Mouse (Mus musculus) liver, postnatal 0 days (tissue): Measurements from ENCODE around the gene Gm20388. TPM values are rescaled to one million over a fixed set of nuclear protein-coding genes. Genes with fewer than 3 reads are reported as not detected.

Experiments
- ATAC-seq: fragments of 200-750 bp; cut with Nextera tagmentation; 2 replicates; pipeline ENCODE4 v1.8.0; 2017; ENCODE audit warnings: mild to moderate bottlenecking, moderate library complexity
- DNase-seq: peaks from one replicate; pipeline ENCODE4 v3.0.0-alpha.2; 2016
- H3K27ac ChIP-seq: fragments of 300-500 bp; sonication (generic); 2 replicates; pipeline ENCODE4 v1.5.1; 2014; ENCODE audit warnings: antibody characterized with exemption, moderate library complexity, mild to moderate bottlenecking, low read depth
- H3K27me3 ChIP-seq: fragments of 300-500 bp; sonication (generic); 2 replicates; pipeline ENCODE4 v1.6.1; 2014; ENCODE audit warnings: low read length, control low read depth, mixed read lengths; ENCODE audit not compliant: insufficient read depth
- H3K36me3 ChIP-seq: fragments of 300-500 bp; sonication (generic); replicated peaks from 2 replicates; pipeline ENCODE4 v1.6.1; 2014; ENCODE audit warnings: mild to moderate bottlenecking, control low read depth, low read length, moderate library complexity, mixed read lengths; ENCODE audit not compliant: insufficient read depth
- H3K4me1 ChIP-seq: fragments of 300-500 bp; sonication (generic); 2 replicates; pipeline ENCODE4 v1.6.1; 2014; ENCODE audit warnings: antibody characterized with exemption, mild to moderate bottlenecking, control low read depth; ENCODE audit not compliant: insufficient read depth
- H3K4me2 ChIP-seq: fragments of 300-500 bp; sonication (generic); 2 replicates; pipeline ENCODE4 v1.6.1; 2014; ENCODE audit warnings: low read depth, mild to moderate bottlenecking, low read length, moderate library complexity, mixed read lengths
- H3K4me3 ChIP-seq: fragments of 300-500 bp; sonication (generic); 2 replicates; pipeline ENCODE4 v1.5.1; 2014; ENCODE audit warnings: low read depth, low read length
- H3K9ac ChIP-seq: fragments of 300-500 bp; sonication (generic); replicated peaks from 2 replicates; pipeline ENCODE4 v1.6.1; 2014; ENCODE audit warnings: mild to moderate bottlenecking, moderate library complexity
- H3K9me3 ChIP-seq: fragments of 300-500 bp; sonication (generic); 2 replicates; pipeline ENCODE4 v1.6.1; 2016; ENCODE audit warnings: mild to moderate bottlenecking, control low read depth, low read length, mixed read lengths
- CTCF ChIP-seq: sonication (generic); IDR thresholded peaks from 2 replicates; pipeline ENCODE4 v1.5.1; 2016; ENCODE audit warnings: antibody characterized with exemption, low read depth
- EP300 ChIP-seq: IDR thresholded peaks from 2 replicates; pipeline ENCODE4 v1.6.1; 2016; ENCODE audit warnings: antibody characterized with exemption, low read depth, mild to moderate bottlenecking
- WGBS: fragments of 180-500 bp; shearing (Covaris S2); extraction: QIAGEN DNeasy Blood & Tissue Kit; methylation state at CpG from one replicate; pipeline ENCODE4 v1.1.7; 2014; ENCODE audit not compliant: insufficient replicate concordance; 5-methylcytosine and 5-hydroxymethylcytosine counted together
- polyA plus RNA-seq: library from polyadenylated mRNA; unstranded; fragments of >200 nt; fragmentation: Nextera tagmentation; extraction: Ambion mirVana; gene quantifications from 2 replicates; pipeline ENCODE4 v1.2.1, GENCODE M21; 2015

The Gm20388 gene
- polyA plus RNA-seq, 1 experiment from 2014 or later = not detected

DNA sequence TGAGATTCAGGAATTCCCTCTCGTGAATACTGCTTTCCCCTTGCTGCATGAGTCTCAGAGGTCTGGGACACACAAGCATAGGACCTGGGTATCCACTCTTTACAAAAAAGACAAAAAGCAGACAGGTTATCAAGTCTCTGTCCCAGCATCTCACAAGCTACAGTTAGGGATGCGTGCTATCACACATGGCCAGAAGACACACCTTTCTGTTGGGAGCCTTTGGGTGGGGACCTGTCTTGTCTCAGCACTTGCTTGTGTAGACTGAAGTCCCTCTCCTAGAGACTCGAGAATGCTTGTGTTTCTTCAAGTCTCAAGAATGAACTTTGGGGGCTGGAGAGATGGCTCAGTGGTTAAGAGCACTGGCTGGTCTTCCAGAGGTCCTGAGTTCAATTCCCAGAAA, 2002.2 kb downstream of the Gm20388 start:
- H3K4me1 ChIP-seq = peaks cover 14% of the 10 kb centered on the region
- no peak for DNase-seq
- no peak overlapping the region for H3K27ac ChIP-seq
- no peak overlapping the region for H3K9ac ChIP-seq
- H3K9me3 ChIP-seq = no peaks in the 10 kb centered on the region
- no peak for ATAC-seq
- no peaks in the 10 kb centered on the region for H3K36me3 ChIP-seq
- H3K4me2 ChIP-seq = no peak overlapping the region
- H3K27me3 ChIP-seq = no peaks in the 10 kb centered on the region
- H3K4me3 ChIP-seq = no peak overlapping the region
- WGBS = 70% methylated on average over 3 of the region's 3 CpGs
- TF ChIP-seq CTCF = no peak
- no peak for TF ChIP-seq EP300

GRCm38 (mm10) chr8:121913378-121913777, 2002.7 kb downstream of the Gm20388 start:
- H3K36me3 ChIP-seq = no peaks in the 10 kb centered on the region
- no peak overlapping the region for H3K27ac ChIP-seq
- no peaks in the 10 kb centered on the region for H3K9me3 ChIP-seq
- TF ChIP-seq CTCF (no peak), EP300 (no peak)
- no peaks in the 10 kb centered on the region for H3K27me3 ChIP-seq
- ATAC-seq = no peak
- 52% methylated on average over 8 of the region's 8 CpGs for WGBS
- H3K4me2 ChIP-seq = no peak overlapping the region
- no peak overlapping the region for H3K4me3 ChIP-seq
- no peak for DNase-seq
- peaks cover 8% of the 10 kb centered on the region for H3K4me1 ChIP-seq
- H3K9ac ChIP-seq = no peak overlapping the region

- H3K27ac ChIP-seq = no peak overlapping the region
- no peak for ATAC-seq
- 58% methylated on average over 4 of the region's 4 CpGs for WGBS
These were observed 2008.5 kb downstream of the Gm20388 start for GRCm38 (mm10) chr8:121919158-121919557.

DNA sequence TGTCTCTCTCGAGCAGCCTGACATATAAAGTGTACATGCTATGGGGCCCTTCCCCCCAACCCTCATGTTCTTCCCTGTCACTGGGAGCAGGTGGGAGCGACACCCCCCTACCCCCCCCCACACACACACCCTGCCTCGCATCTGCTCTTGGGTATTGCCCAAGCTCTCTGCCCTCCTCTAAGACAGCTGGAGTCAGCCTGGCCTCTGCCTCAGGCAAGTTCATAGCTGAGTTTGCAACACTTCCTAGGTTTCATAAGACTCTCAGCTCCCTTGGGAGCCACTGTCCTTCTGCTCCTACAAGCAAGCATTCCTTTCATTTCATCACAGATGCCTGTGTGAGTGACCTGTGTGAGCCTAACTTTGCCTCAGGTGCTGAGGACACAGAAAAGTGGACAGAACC, 2009.1 kb downstream of the Gm20388 start:
- Histone ChIP-seq H3K36me3 (no peaks in the 10 kb centered on the region), H3K27ac (no peak overlapping the region), H3K9me3 (no peaks in the 10 kb centered on the region), H3K9ac (no peak overlapping the region), H3K4me3 (no peak overlapping the region), H3K4me2 (no peak overlapping the region), H3K4me1 (0 out of 2 replicates have a peak, but pooled peaks cover 3% of the 10 kb centered on the region), H3K27me3 (no peaks in the 10 kb centered on the region)
- TF ChIP-seq EP300 = no peak
- TF ChIP-seq CTCF = no peak
- 34% methylated on average over 3 of the region's 3 CpGs for WGBS
- no peak for DNase-seq
- ATAC-seq = no peak

More at GRCm38 (mm10) chr8:121919158-121919557, 2008.5 kb downstream of the Gm20388 start:
- Histone ChIP-seq H3K27me3 (no peaks in the 10 kb centered on the region), H3K9me3 (no peaks in the 10 kb centered on the region), H3K4me3 (no peak overlapping the region), H3K4me2 (no peak overlapping the region), H3K4me1 (0 out of 2 replicates have a peak, but pooled peaks cover 3% of the 10 kb centered on the region), H3K36me3 (no peaks in the 10 kb centered on the region), H3K9ac (no peak overlapping the region)
- TF ChIP-seq CTCF = no peak
- no peak for TF ChIP-seq EP300
- no peak for DNase-seq

DNA sequence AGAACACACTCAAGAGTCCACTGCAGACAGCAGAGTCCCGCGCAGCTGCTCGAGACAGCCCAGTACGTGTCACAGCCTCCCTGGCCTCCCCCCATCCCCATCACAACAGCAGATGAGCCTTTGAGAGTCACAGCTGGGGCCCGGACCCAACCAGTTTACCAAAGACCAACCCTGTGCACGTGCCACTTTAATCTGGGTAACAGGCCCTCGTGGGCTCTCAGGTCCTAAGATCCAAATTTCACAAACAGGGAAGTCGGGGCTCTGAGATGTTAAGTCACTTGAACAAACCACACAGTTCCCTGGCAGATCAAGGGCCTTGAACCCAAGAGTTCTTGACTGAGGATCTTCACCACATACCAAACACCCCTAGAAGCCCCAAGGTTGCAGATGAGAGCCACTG, 2010.9 kb downstream of the Gm20388 start:
- H3K9me3 ChIP-seq = no peaks in the 10 kb centered on the region
- H3K4me3 ChIP-seq = no peak overlapping the region
- no peak overlapping the region for H3K9ac ChIP-seq
- no peak overlapping the region for H3K4me2 ChIP-seq
- H3K4me1 ChIP-seq = 0 out of 2 replicates have a peak, but pooled peaks cover 3% of the 10 kb centered on the region
- no peaks in the 10 kb centered on the region for H3K27me3 ChIP-seq
- DNase-seq (no peak), ATAC-seq (no peak)
- no peak overlapping the region for H3K27ac ChIP-seq
- no peaks in the 10 kb centered on the region for H3K36me3 ChIP-seq
- 77% methylated on average over 8 of the region's 8 CpGs for WGBS
- TF ChIP-seq CTCF = no peak
- TF ChIP-seq EP300 = no peak

- H3K4me2 ChIP-seq = no peak overlapping the region
- WGBS = 63% methylated on average over 8 of the region's 8 CpGs
- ATAC-seq (no peak), DNase-seq (no peak)
- no peak overlapping the region for H3K4me3 ChIP-seq
- no peaks in the 10 kb centered on the region for H3K9me3 ChIP-seq
- H3K4me1 ChIP-seq = 0 out of 2 replicates have a peak, but pooled peaks cover 3% of the 10 kb centered on the region
- TF ChIP-seq CTCF (no peak), EP300 (no peak)
- no peak overlapping the region for H3K27ac ChIP-seq
- no peaks in the 10 kb centered on the region for H3K27me3 ChIP-seq
- H3K9ac ChIP-seq = no peak overlapping the region
- H3K36me3 ChIP-seq = no peaks in the 10 kb centered on the region
These were observed 2011.5 kb downstream of the Gm20388 start for GRCm38 (mm10) chr8:121922101-121922500.

DNA sequence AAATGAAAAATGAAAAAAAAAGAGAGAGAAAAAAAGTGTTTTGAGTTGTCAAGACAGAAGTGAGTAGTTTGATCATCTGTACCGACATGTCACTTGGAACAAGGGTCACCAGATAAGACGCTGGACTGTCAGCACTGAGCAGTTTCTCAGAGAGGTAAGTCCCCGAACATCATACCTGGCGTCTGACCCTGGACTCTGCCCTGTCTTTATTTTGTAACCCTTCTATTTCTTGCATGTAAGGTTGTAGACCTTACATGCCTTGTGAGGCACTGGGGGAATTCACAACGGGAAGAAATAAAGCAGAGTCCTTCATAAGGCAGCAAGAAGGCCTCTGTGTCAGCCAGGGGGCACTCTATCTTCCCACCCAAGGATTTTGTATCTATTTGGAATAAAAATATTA, 2014.0 kb downstream of the Gm20388 start:
- TF ChIP-seq EP300 (no peak), CTCF (no peak)
- Histone ChIP-seq H3K4me2 (no peak overlapping the region), H3K36me3 (no peaks in the 10 kb centered on the region), H3K4me3 (no peak overlapping the region), H3K4me1 (0 out of 2 replicates have a peak, but pooled peaks cover 3% of the 10 kb centered on the region), H3K27ac (no peak overlapping the region), H3K9ac (no peak overlapping the region), H3K9me3 (no peaks in the 10 kb centered on the region), H3K27me3 (no peaks in the 10 kb centered on the region)
- DNase-seq (no peak), ATAC-seq (no peak)
- 73% methylated on average over 5 of the region's 5 CpGs for WGBS
